Mouse (Mus musculus) forebrain, embryonic 11.5 days (tissue): ENCODE data around the gene Gps1. TPM values are rescaled to one million over a fixed set of nuclear protein-coding genes. Genes with fewer than 3 reads are reported as not detected.
"Not testable (repeated sequence)": the region's sequence is repeated elsewhere in the genome, so short reads cannot be mapped to it uniquely, and the experiment has no call there.

Experiments used
- ATAC-seq: fragments of 200-750 bp; cut with Nextera tagmentation; replicated peaks from 2 replicates; pipeline ENCODE4 v1.8.0; 2017; ENCODE audit warnings: moderate TSS enrichment; ENCODE audit not compliant: low FRiP score
- DNase-seq: peaks from one replicate; pipeline ENCODE4 v3.0.0-alpha.2; 2017; ENCODE audit warnings: low spot score
- H3K27ac ChIP-seq: fragments of 300-500 bp; sonication (generic); 2 replicates; pipeline ENCODE4 v1.5.1; 2014; ENCODE audit warnings: low read depth, low read length
- H3K27me3 ChIP-seq: fragments of 300-500 bp; sonication (generic); 2 replicates; pipeline ENCODE4 v1.6.1; 2014; ENCODE audit warnings: mild to moderate bottlenecking, low read length, mixed read lengths; ENCODE audit not compliant: control insufficient read depth, insufficient read depth
- H3K36me3 ChIP-seq: fragments of 300-500 bp; sonication (generic); 2 replicates; pipeline ENCODE4 v1.6.1; 2014; ENCODE audit warnings: mild to moderate bottlenecking, low read length, moderate library complexity, mixed read lengths; ENCODE audit not compliant: control insufficient read depth, insufficient read depth
- H3K4me1 ChIP-seq: fragments of 300-500 bp; sonication (generic); replicated peaks from 2 replicates; pipeline ENCODE4 v1.6.1; 2014; ENCODE audit warnings: low read length, mixed read lengths; ENCODE audit not compliant: control insufficient read depth, insufficient read depth
- H3K4me2 ChIP-seq: fragments of 300-500 bp; sonication (generic); 2 replicates; pipeline ENCODE4 v1.6.1; 2014; ENCODE audit warnings: low read depth, mild to moderate bottlenecking, low read length, moderate library complexity, mixed read lengths; ENCODE audit not compliant: severe bottlenecking
- H3K4me3 ChIP-seq: fragments of 300-500 bp; sonication (generic); 2 replicates; pipeline ENCODE4 v1.5.1; 2014; ENCODE audit warnings: low read depth, low read length
- H3K9ac ChIP-seq: fragments of 300-500 bp; sonication (generic); 2 replicates; pipeline ENCODE4 v1.6.1; 2014; ENCODE audit warnings: low read length
- H3K9me3 ChIP-seq: fragments of 300-500 bp; sonication (generic); 2 replicates; pipeline ENCODE4 v1.6.1; 2016; ENCODE audit warnings: low read length, mixed read lengths; ENCODE audit not compliant: control insufficient read depth
- WGBS: fragments of 180-500 bp; shearing (Covaris S2); extraction: QIAGEN DNeasy Blood & Tissue Kit; methylation state at CpG from one replicate; pipeline ENCODE4 v1.1.7; 2014; 5-methylcytosine and 5-hydroxymethylcytosine counted together
- polyA plus RNA-seq: library from polyadenylated mRNA; unstranded; fragments of >200 nt; fragmentation: Nextera tagmentation; extraction: Ambion mirVana; gene quantifications from 2 replicates; pipeline ENCODE4 v1.2.1, GENCODE M21; 2014

Gene Gps1
- polyA plus RNA-seq, 1 experiment from 2014 or later, result 271 TPM

DNA sequence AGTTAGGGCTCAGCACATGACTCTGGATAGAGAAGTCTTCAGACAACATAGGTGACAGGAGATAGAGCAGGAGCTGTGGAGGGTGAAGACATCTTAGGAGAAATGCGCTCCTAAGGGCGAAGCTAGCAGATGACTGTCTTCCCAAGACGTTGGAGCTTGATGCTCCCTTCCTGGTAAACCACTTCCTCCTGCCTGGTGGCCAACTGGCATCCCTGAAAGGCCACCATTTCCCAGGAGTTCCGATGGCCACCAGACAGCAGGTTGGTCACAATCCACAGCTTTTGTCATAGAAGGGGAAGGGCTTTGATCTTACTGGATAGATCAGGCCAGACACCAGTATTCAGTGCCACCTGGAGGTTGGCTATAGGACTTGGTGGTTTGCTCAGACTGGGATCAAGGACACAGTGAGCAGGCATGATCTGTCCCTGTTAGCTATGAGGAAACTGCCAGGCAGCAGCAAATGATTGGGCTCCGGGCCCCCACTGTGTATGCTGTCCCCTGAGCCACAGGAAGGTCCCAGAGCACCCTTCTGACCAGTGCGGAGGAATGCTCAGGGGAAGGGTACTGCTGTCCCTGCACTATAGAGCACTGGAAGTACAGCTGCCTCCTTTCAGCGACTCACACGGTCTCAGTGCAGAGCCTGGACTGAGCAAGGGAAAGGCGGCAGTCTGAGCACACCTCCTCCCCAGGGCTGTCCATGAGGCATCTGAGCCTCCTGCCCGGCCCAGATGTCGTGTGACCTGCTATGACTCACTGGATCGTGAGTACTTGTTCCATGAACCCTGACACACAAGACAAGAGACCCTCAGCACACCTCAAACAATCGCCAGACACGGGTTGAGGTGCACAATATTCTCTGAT lies 22.0 kb upstream of the Gps1 start:
- Histone ChIP-seq H3K36me3 (no peaks in the 10 kb centered on the region), H3K4me1 (no peaks in the 10 kb centered on the region), H3K4me2 (no peak overlapping the region), H3K27ac (no peak overlapping the region), H3K4me3 (no peak overlapping the region), H3K9me3 (no peaks in the 10 kb centered on the region; the same call in 1 of the 2 replicates), H3K27me3 (0 out of 2 replicates have a peak, but pooled peaks cover 2% of the 10 kb centered on the region), H3K9ac (no peak overlapping the region)
- no peak for DNase-seq
- WGBS, result 71% methylated on average over 14 of the region's 14 CpGs
- no peak for ATAC-seq

DNA sequence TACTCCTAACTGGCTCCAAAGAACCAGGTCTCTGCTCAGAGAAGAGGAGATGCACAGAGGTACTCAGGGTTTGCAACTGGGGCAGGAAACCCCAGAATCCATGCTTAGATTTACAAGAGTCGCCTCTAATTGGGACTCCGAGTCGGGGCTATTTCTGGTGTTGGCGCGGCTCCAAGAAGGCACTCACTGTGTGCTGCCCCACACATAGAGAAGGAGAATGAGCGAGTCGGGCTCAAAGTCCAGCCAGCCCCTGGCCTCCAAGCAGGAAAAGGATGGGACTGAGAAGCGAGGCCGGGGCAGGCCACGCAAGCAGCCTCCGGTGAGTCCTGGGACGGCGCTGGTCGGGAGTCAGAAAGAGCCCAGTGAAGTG lies 21.4 kb upstream of the Gps1 start, which contains the start of gene Hmga1b:
Gene Hmga1b (plus strand): TSS at position 123 of the 370 bp plus-strand sequence.
- ATAC-seq, H3K27me3 ChIP-seq, H3K4me1 ChIP-seq, DNase-seq, H3K36me3 ChIP-seq, H3K4me2 ChIP-seq, H3K9me3 ChIP-seq, H3K4me3 ChIP-seq, H3K9ac ChIP-seq, H3K27ac ChIP-seq: not testable (repeated sequence)
- WGBS, result 16% methylated on average over 14 of the region's 14 CpGs

DNA sequence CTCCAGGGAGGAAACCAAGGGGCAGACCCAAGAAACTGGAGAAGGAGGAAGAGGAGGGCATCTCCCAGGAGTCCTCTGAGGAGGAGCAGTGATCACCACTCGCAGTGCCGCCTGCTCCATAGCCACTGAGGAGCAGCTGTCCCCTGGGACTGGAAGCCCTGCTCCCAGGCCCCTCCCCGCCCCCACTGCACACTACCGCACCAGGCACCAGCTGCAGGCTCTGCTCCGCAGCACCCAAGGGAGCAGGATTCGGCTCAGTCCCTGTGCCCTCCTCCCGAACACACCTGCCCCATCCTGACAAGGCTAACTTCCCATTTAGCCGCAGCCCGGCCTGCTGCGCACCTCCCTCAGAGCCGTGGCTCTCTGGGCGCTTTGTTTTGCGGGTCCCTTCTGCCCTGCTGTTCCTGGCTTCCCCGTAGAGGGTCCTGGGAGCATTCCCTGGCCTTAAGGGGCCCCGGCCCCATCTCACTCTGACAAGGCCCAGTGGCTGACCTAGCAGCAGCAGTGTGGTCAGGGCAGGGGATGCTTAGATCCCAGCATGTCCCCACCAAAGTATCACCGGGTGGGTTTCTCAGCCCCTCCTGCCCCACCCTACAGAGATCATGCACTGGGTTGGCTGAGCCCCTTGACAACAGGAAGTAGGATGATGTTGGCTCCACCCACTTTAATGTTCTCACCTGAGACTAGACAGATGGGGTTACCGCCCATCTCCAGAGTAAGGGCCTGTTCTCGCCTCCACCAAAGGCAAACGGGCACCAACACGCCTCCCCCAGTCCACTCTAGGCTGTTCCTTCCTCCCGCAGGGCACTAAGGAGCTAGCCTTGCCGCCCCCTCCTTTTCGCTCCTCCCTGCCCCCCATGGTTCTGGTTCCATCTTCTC lies 20.7 kb upstream of the Gps1 start:
- H3K27ac ChIP-seq, H3K27me3 ChIP-seq, H3K9ac ChIP-seq, H3K9me3 ChIP-seq, H3K36me3 ChIP-seq, H3K4me2 ChIP-seq, ATAC-seq, H3K4me1 ChIP-seq, DNase-seq, H3K4me3 ChIP-seq: not testable (repeated sequence)
- 11% methylated on average over 2 of the region's 23 CpGs for WGBS

DNA sequence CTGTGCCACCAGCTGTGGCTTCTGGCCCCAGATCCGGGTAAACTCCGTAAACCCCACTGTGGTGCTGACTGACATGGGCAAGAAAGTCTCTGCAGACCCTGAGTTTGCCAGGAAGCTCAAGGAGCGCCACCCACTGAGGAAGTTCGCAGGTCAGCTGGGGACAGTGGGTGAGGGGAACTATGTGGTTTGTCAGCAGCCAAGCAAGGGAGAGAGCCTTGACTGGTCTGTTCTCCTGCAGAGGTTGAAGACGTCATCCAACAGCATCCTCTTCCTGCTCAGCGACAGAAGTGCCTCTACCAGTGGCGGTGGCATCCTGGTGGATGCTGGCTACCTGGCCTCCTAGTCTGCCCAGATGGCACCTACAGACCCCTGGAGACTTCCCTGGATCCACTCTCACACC lies 17.0 kb upstream of the Gps1 start:
- H3K27me3 ChIP-seq, H3K9me3 ChIP-seq, ATAC-seq, H3K27ac ChIP-seq, H3K4me2 ChIP-seq, H3K4me1 ChIP-seq, DNase-seq, H3K4me3 ChIP-seq, H3K9ac ChIP-seq, H3K36me3 ChIP-seq: not testable (repeated sequence)
- WGBS, result 84% methylated on average over 3 of the region's 7 CpGs

DNA sequence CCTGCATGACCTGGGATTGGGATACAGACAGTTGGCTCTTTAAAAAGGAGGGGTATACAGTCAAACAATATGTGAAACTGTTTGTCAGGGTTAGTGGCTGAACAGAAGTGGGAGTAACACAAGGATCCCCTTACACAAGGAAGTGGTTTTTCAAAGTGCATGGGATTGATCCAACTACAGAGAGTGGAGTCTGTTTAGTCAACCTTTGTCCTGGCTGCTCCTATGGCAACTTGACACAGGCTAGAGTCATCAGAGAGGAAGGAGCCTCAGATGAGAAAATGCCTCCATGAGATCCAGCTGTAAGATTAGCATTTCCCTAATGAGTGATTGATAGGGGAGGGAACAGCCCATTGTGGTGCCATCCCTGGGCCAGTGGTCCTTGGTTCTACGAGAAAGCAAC lies 15.9 kb upstream of the Gps1 start:
- no peak overlapping the region for H3K27ac ChIP-seq
- H3K36me3 ChIP-seq, result no peaks in the 10 kb centered on the region
- H3K4me2 ChIP-seq, result no peak overlapping the region
- DNase-seq (no peak), ATAC-seq (no peak)
- no peak overlapping the region for H3K4me3 ChIP-seq
- 71% methylated on average over 1 of the region's 1 CpGs for WGBS
- no peaks in the 10 kb centered on the region for H3K4me1 ChIP-seq
- no peak overlapping the region for H3K9ac ChIP-seq
- no peaks in the 10 kb centered on the region for H3K27me3 ChIP-seq
- no peaks in the 10 kb centered on the region for H3K9me3 ChIP-seq

DNA sequence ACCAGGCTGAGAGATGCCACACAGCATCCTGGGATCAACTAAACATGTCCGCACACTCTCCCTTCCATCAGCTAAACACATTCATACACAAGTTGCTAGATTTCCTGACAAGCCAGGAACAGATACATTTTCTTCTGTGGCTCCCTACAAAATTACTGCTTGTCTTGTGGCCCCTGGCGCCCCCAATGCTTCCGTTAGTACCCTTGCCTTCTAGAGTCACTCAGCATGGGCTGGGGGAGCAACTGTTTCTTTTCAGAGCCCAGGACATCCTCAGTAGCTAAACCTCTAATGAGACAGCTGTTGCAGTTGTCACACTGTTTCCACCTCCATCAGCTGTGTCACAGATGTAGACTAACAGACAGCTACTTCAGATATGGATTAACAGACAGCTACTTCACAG lies 11.3 kb upstream of the Gps1 start:
- Histone ChIP-seq H3K9me3 (no peaks in the 10 kb centered on the region), H3K4me3 (no peak overlapping the region), H3K4me1 (no peaks in the 10 kb centered on the region), H3K36me3 (no peaks in the 10 kb centered on the region), H3K27ac (no peak overlapping the region), H3K9ac (no peak overlapping the region), H3K27me3 (no peaks in the 10 kb centered on the region), H3K4me2 (no peak overlapping the region)
- ATAC-seq, result no peak
- 72% methylated on average over 3 of the region's 3 CpGs for WGBS
- DNase-seq, result no peak

DNA sequence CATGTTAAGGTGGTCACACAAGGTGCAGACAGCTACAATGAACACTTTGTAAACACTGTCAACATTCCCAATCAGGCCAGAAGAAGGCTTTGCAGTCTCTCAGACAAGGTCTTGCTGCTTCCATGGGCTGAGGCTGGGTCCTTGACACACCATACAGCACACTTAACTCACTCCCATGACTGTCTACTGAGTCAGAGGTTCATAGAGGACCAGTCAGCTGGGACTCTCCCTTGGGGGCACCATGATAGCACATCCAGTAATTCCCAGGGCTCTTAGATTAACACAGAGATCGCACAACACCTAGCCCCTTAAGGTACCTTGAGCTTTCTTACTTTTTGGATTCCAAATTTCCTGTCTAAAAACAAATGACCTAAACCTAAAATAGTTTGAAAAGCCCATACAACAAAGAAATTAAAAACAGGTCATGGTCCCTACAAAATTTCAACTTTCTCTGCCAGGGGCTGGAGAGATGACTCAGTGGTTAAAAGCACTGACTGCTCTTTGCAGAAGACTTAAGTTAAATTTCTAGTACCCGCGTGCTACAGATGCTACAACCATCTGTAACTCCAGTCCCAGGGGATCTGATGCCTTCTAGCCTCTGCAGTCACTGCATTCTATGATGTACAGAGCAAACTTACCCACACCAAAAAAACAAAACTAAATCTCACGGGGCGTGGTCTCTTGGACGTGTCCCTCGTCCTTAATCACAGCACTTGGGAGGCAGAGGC lies 10.4 kb upstream of the Gps1 start:
- Histone ChIP-seq H3K27ac (no peak overlapping the region), H3K4me2 (no peak overlapping the region), H3K27me3 (no peaks in the 10 kb centered on the region), H3K4me3 (no peak overlapping the region), H3K9me3 (no peaks in the 10 kb centered on the region), H3K36me3 (no peaks in the 10 kb centered on the region), H3K4me1 (no peaks in the 10 kb centered on the region), H3K9ac (no peak overlapping the region)
- ATAC-seq (no peak), DNase-seq (no peak)
- 90% methylated on average over 7 of the region's 7 CpGs for WGBS

DNA sequence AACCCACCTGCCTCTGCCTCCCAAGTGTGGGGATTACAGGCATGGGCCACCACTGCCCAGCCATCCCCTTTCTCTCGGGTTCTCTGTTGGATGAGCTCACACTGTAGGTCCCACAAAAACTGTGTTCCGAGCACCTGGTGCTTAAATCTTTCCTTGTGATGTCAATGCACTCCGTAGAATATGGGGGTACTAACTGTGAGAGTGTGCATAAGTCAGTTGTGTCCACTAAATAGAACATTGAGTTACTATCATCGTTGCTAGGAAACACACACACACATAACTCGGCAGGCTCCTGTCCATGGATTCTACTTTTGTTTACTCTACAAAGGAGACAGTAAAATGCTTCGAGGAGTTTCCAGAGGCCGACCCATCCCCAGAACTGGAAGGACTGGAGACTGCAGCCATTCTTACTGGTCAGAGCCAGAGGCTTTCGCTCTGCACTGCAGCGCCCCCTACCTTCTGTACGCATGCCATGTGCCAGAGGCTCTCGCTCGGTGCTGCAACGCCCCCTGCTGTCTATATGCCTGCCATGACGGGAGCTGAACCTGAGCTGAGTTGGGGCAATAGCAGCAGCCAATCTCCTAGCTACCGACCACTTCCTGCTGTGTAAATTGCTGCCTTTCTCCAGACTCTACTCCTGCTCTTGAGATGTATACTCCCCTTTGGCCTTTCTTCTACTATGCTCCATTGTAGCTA lies 8.2 kb upstream of the Gps1 start:
- Histone ChIP-seq H3K9me3 (no peaks in the 10 kb centered on the region), H3K4me2 (no peak overlapping the region), H3K4me1 (no peaks in the 10 kb centered on the region), H3K4me3 (no peak overlapping the region), H3K27ac (no peak overlapping the region), H3K27me3 (no peaks in the 10 kb centered on the region), H3K36me3 (no peaks in the 10 kb centered on the region), H3K9ac (no peak overlapping the region)
- ATAC-seq, result peak; percentile 70
- DNase-seq, result peak; percentile 97
- 30% methylated on average over 15 of the region's 15 CpGs for WGBS
